Mouse (Mus musculus): ENCODE results near the gene Phf7. TPM values are rescaled to one million over a fixed set of nuclear protein-coding genes. Genes with fewer than 3 reads are reported as not detected.
A peak's percentile ranks its signal among the peaks of the same experiment; 100 is the strongest.

The Phf7 gene
- polyA plus RNA-seq, 1 experiment = 7.3 TPM

DNA sequence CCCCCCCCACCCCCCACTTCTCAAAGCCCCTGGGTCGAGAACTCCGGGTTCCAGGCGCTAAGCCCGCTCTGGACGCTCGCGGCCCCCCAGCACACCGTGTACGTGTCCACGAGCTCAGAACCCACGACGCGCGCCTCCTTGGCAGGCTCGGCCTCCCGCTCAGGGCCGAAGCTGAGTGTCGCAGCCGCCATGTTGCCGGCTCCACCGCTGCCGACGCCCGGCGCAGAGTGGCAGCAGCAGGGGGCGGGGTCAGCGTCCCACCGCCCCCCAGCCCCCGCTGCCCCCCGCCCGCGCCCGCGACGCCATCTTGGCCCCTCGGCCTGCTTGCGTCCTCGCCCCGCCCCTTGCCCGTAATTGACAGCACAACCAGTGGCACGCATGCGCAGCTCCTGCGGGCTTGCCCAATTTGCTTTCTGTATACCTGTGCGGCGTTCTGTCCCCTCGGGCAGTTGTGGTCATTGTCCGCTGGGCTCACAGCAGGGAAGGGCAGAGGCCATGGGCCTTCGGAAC lies 44.6 kb downstream of the Phf7 start:
- peak overlapping the region; percentile 96 for H3K4me3 ChIP-seq (ENCODE audit: insufficient read depth, low read depth, low read length)
- peak overlapping the region; percentile 85 for H3K27ac ChIP-seq (ENCODE audit: insufficient read depth, low read depth, low read length)
- whole genome bisulfite sequencing = under 1% methylated on average over 46 of the region's 48 CpGs
- H3K36me3 ChIP-seq (ENCODE audit: control insufficient read depth, insufficient read depth, low read length) = peaks cover 8% of the 10 kb centered on the region
- peaks cover 17% of the 10 kb centered on the region for H3K4me1 ChIP-seq (ENCODE audit: control insufficient read depth, insufficient read depth, low read length)
- DNase-seq = peak; percentile 98
- TF ChIP-seq POLR2A (IDR thresholded peaks at IDR 0.05; ENCODE audit: low read depth, low read length) = peak; percentile 48
- no peak for TF ChIP-seq CTCF (conservative IDR thresholded peaks at IDR 0.05; ENCODE audit: insufficient read depth, insufficient read length, low read depth, low read length)
- no peaks in the 10 kb centered on the region for H3K27me3 ChIP-seq (replicated peaks; ENCODE audit: control insufficient read depth, insufficient read depth, low read length)

DNA sequence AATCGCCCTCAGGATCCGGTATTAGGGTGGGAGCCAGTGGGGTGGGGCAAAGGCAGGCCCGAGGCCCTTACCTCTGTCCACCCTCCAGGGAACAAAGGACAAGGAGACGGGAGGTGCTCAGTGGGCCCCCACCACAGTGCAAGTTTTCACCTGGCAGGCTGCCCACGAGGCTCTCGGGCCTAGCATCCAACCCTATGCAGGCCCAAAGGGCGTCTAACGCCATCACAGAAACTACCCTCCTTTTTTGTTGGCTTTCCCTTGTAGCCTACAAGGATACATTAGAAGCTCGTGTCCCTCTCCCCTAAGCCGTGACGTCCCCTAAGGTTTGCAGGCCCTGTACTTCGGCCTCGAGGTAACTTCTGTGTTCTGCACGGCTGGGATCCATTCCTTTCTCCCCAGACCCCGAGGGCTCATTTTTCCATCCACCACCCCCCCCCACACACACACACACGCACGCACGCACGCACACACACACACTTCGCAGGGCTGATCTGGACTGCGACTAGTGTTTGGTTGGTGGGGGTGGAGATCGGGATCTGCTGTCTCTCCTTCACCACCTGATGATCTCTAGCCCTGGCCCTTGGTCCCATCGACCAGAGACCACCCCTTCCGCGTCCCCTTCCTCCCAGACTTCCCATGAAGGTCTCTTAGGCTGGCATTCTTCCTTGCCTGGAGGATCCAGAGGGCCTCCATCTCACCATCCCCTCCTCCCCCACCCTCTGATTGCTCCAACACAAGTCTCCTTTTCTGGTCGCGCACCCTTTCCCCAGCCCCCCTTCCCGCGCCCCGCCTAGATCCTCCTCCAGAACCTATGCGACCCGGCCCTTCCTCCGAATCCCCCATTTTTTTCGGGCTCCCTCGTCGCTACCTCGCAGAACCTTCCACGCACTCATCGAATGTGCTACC lies 45.3 kb downstream of the Phf7 start:
- peak; percentile 72 for DNase-seq
- Histone ChIP-seq H3K4me3 (ENCODE audit: insufficient read depth, low read depth, low read length) (peak overlapping the region; percentile 96), H3K4me1 (ENCODE audit: control insufficient read depth, insufficient read depth, low read length) (peaks cover 17% of the 10 kb centered on the region), H3K36me3 (ENCODE audit: control insufficient read depth, insufficient read depth, low read length) (peaks cover 10% of the 10 kb centered on the region), H3K27me3 (replicated peaks; ENCODE audit: control insufficient read depth, insufficient read depth, low read length) (no peaks in the 10 kb centered on the region), H3K27ac (ENCODE audit: insufficient read depth, low read depth, low read length) (peak overlapping the region; percentile 79)
- WGBS = under 1% methylated on average over 39 of the region's 39 CpGs
- TF ChIP-seq POLR2A (IDR thresholded peaks at IDR 0.05; ENCODE audit: low read depth, low read length) (peak; percentile 8), CTCF (conservative IDR thresholded peaks at IDR 0.05; ENCODE audit: insufficient read depth, insufficient read length, low read depth, low read length) (no peak)

DNA sequence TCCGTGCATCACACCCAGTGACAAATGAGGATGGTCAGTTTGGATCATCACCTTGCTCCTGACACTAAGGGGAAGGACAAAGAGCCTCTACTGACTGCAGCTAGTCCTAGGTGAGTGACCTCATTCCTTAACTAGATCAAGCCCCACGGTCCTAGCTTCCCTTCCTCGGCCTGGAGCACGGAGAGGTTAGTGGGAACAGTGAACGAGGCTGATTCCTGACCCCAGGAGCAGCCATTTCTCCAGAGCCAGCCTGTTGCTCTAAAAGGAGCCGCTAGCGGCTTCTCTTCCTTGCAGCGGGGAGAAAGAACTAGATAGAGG lies 45.9 kb downstream of the Phf7 start:
- Histone ChIP-seq H3K36me3 (ENCODE audit: control insufficient read depth, insufficient read depth, low read length) (peaks cover 13% of the 10 kb centered on the region), H3K4me1 (ENCODE audit: control insufficient read depth, insufficient read depth, low read length) (peaks cover 17% of the 10 kb centered on the region), H3K27me3 (replicated peaks; ENCODE audit: control insufficient read depth, insufficient read depth, low read length) (no peaks in the 10 kb centered on the region), H3K4me3 (ENCODE audit: insufficient read depth, low read depth, low read length) (peak overlapping the region; percentile 96), H3K27ac (ENCODE audit: insufficient read depth, low read depth, low read length) (peak overlapping the region; percentile 79)
- DNase-seq = peak; percentile 57
- 6% methylated on average over 8 of the region's 8 CpGs for WGBS
- no peak for TF ChIP-seq POLR2A (IDR thresholded peaks at IDR 0.05; ENCODE audit: low read depth, low read length)
- no peak for TF ChIP-seq CTCF (conservative IDR thresholded peaks at IDR 0.05; ENCODE audit: insufficient read depth, insufficient read length, low read depth, low read length)

DNA sequence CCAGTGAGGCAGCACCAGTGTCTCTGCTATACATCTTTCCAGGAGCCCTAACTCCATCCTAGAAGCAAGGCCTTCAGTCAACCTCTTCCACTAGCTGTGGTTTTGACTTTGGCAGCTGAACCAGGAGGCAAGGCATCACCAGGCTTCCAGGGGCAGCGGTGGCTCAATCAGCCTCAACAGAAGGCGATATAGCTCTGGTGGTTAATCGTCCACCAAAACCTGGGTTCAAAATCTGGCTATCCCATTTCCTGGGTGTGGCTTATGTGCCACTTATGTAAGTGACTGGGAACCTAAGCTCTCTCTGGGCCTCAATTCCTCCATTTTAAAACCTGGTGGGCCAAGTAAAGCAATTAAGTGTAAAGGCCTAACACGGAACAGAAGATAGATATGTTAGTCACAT lies 46.3 kb downstream of the Phf7 start:
- Histone ChIP-seq H3K36me3 (ENCODE audit: control insufficient read depth, insufficient read depth, low read length) (peaks cover 13% of the 10 kb centered on the region), H3K27me3 (replicated peaks; ENCODE audit: control insufficient read depth, insufficient read depth, low read length) (no peaks in the 10 kb centered on the region), H3K4me1 (ENCODE audit: control insufficient read depth, insufficient read depth, low read length) (peaks cover 17% of the 10 kb centered on the region), H3K27ac (ENCODE audit: insufficient read depth, low read depth, low read length) (peak overlapping the region; percentile 79), H3K4me3 (ENCODE audit: insufficient read depth, low read depth, low read length) (peak overlapping the region; percentile 96)
- TF ChIP-seq CTCF (conservative IDR thresholded peaks at IDR 0.05; ENCODE audit: insufficient read depth, insufficient read length, low read depth, low read length) (no peak), POLR2A (IDR thresholded peaks at IDR 0.05; ENCODE audit: low read depth, low read length) (no peak)
- WGBS = 31% methylated on average over 4 of the region's 4 CpGs
- no peak for DNase-seq

DNA sequence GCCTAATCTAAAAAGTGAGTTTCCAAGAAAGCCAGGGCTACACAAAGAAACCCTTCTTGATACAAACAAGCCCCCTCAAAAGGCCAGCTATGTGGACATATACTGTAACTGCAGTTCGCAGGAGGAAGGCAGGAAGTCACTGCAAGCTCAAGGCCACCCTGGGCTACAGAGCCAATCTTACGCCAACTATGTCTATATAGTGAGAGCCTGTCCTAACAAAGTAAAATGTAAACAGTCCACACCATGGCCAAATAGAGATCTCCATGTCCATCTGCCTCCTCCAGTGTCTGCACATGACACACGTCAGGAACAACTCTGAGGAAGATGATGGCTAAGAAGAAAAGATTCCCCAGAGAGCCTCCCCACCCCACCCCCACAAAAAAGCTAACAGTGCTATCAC lies 51.1 kb downstream of the Phf7 start:
- Histone ChIP-seq H3K27me3 (replicated peaks; ENCODE audit: control insufficient read depth, insufficient read depth, low read length) (no peaks in the 10 kb centered on the region), H3K27ac (ENCODE audit: insufficient read depth, low read depth, low read length) (no peak overlapping the region), H3K4me1 (ENCODE audit: control insufficient read depth, insufficient read depth, low read length) (peaks cover 12% of the 10 kb centered on the region; the same call in 1 of the 2 replicates), H3K4me3 (ENCODE audit: insufficient read depth, low read depth, low read length) (no peak overlapping the region), H3K36me3 (ENCODE audit: control insufficient read depth, insufficient read depth, low read length) (peaks cover 15% of the 10 kb centered on the region)
- DNase-seq = no peak
- WGBS = 87% methylated on average over 3 of the region's 3 CpGs
- TF ChIP-seq POLR2A (IDR thresholded peaks at IDR 0.05; ENCODE audit: low read depth, low read length) (no peak), CTCF (conservative IDR thresholded peaks at IDR 0.05; ENCODE audit: insufficient read depth, insufficient read length, low read depth, low read length) (no peak)

DNA sequence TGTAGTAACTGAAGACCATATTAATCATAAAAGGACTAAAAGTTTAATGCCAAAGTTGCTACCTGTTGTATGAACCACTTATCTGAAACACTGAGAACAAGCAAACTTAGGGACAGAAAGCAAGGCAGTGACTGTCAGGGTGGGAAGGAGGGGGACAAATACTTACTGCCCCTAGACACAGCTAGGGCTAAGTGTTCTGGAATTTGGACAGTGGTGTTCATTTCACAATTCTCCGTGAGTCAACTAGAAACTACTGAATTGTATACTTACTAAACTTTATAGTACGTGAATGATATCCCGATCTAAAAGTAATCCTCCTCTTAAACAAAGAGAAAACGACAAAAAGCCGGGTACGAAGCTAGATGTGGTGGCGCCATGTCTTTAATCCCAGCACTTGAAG lies 51.5 kb downstream of the Phf7 start:
- TF ChIP-seq CTCF (conservative IDR thresholded peaks at IDR 0.05; ENCODE audit: insufficient read depth, insufficient read length, low read depth, low read length) (no peak), POLR2A (IDR thresholded peaks at IDR 0.05; ENCODE audit: low read depth, low read length) (no peak)
- Histone ChIP-seq H3K36me3 (ENCODE audit: control insufficient read depth, insufficient read depth, low read length) (peaks cover 15% of the 10 kb centered on the region), H3K4me3 (ENCODE audit: insufficient read depth, low read depth, low read length) (no peak overlapping the region), H3K4me1 (ENCODE audit: control insufficient read depth, insufficient read depth, low read length) (peaks cover 9% of the 10 kb centered on the region; the same call in 1 of the 2 replicates), H3K27ac (ENCODE audit: insufficient read depth, low read depth, low read length) (no peak overlapping the region), H3K27me3 (replicated peaks; ENCODE audit: control insufficient read depth, insufficient read depth, low read length) (no peaks in the 10 kb centered on the region)
- no peak for DNase-seq
- 87% methylated on average over 7 of the region's 7 CpGs for WGBS
